Mouse (Mus musculus): ENCODE measurements around the gene March7. TPM values are rescaled to one million over a fixed set of nuclear protein-coding genes. Genes with fewer than 3 reads are reported as not detected.

Gene March7
- polyA plus RNA-seq (2016; fragmentation: Nextera tagmentation; extraction: Ambion mirVana) = 71.1 and 76.6 TPM in 2 replicates

GRCm38 (mm10) chr2:60209703-60210651, at the start of gene March7, which contains the start of gene Baz2b:
Gene March7, plus strand, starts transcription at chr2:60209887.
Gene Baz2b, minus strand, starts transcription at chr2:60209839.
- peak; percentile 96 for ATAC-seq (ENCODE audit: insufficient number of reproducible peaks, low FRiP score)
- H3K27me3 ChIP-seq (replicated peaks) = no peaks in the 10 kb centered on the region
- peaks cover 35% of the 10 kb centered on the region for H3K4me1 ChIP-seq (replicated peaks)
- H3K9ac ChIP-seq = peak within 1 kb of the TSS; percentile 100
- peak within 1 kb of the TSS; percentile 100 for H3K4me3 ChIP-seq
- H3K4me2 ChIP-seq = peak within 1 kb of the TSS; percentile 83
- peak within 1 kb of the TSS; percentile 86 for H3K27ac ChIP-seq (ENCODE audit: poor library complexity, severe bottlenecking)
- H3K9me3 ChIP-seq (replicated peaks) = no peaks in the 10 kb centered on the region
- under 1% methylated on average over 75 of the region's 109 CpGs for WGBS
- H3K36me3 ChIP-seq = peaks cover 20% of the 10 kb centered on the region

DNA sequence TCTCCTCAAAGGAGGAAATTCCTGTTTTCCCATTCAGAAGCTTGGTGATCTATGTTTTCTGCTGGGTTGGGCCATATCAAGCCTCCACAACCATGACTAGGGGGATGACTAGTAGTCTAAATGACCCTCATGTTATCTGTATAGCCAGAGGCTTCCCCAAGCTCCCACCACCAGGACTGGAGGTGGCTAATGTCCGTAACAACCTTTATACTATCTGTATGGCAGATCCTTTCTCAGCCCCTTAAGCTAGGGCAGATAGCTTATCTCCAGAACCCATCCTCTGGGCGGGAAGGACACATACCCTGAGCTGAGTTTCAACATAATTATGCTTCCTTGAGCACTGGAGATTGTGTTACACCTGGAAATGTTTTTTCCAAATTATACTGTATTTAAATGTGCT, 45.9 kb upstream of the March7 start:
- H3K4me1 ChIP-seq (replicated peaks) = no peaks in the 10 kb centered on the region
- no peak overlapping the region for H3K4me2 ChIP-seq
- H3K36me3 ChIP-seq = peaks cover 4% of the 10 kb centered on the region
- no peak overlapping the region for H3K4me3 ChIP-seq
- no peaks in the 10 kb centered on the region for H3K27me3 ChIP-seq (replicated peaks)
- WGBS = 53% methylated on average over 2 of the region's 2 CpGs
- H3K9me3 ChIP-seq (replicated peaks) = no peaks in the 10 kb centered on the region
- H3K27ac ChIP-seq (ENCODE audit: poor library complexity, severe bottlenecking) = no peak overlapping the region
- H3K9ac ChIP-seq = no peak overlapping the region
- ATAC-seq (ENCODE audit: insufficient number of reproducible peaks, low FRiP score) = no peak

GRCm38 (mm10) chr2:60165679-60166078, 44.0 kb upstream of the March7 start:
- ATAC-seq (ENCODE audit: insufficient number of reproducible peaks, low FRiP score) = no peak
- 89% methylated on average over 11 of the region's 11 CpGs for WGBS
- Histone ChIP-seq H3K27me3 (replicated peaks) (no peaks in the 10 kb centered on the region), H3K4me1 (replicated peaks) (no peaks in the 10 kb centered on the region), H3K9me3 (replicated peaks) (no peaks in the 10 kb centered on the region), H3K4me2 (no peak overlapping the region), H3K4me3 (no peak overlapping the region), H3K36me3 (peaks cover under 1% of the 10 kb centered on the region; the same call in 1 of the 2 replicates), H3K9ac (no peak overlapping the region), H3K27ac (ENCODE audit: poor library complexity, severe bottlenecking) (no peak overlapping the region)

DNA sequence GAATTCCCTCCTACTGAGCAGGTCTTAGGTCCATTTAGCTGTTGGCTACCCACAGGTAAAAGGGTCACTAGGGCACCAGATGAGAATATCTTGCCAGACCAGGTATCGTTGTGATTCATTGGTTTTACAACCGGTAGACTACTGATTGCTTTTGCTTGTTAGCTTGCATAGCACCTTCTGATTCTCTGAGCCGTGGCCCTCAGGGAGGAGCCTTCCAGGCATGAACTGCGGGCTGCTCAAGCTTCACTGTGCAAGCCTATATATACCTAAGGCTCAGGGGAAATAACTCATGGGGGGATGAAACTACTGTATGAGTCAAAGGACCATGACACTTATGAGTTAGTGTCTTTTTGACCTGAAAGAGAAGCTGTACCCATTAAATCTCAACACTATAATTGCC, 42.8 kb upstream of the March7 start:
- H3K4me2 ChIP-seq = no peak overlapping the region
- H3K36me3 ChIP-seq = no peaks in the 10 kb centered on the region
- H3K9ac ChIP-seq = no peak overlapping the region
- H3K9me3 ChIP-seq (replicated peaks) = no peaks in the 10 kb centered on the region
- H3K4me3 ChIP-seq = no peak overlapping the region
- 86% methylated on average over 4 of the region's 4 CpGs for WGBS
- H3K27me3 ChIP-seq (replicated peaks) = no peaks in the 10 kb centered on the region
- H3K4me1 ChIP-seq (replicated peaks) = 0 out of 2 replicates have a peak, but pooled peaks cover 1% of the 10 kb centered on the region
- no peak overlapping the region for H3K27ac ChIP-seq (ENCODE audit: poor library complexity, severe bottlenecking)
- no peak for ATAC-seq (ENCODE audit: insufficient number of reproducible peaks, low FRiP score)

GRCm38 (mm10) chr2:60171786-60172530, 37.7 kb upstream of the March7 start:
- Histone ChIP-seq H3K27ac (ENCODE audit: poor library complexity, severe bottlenecking) (no peak overlapping the region), H3K36me3 (no peaks in the 10 kb centered on the region), H3K9ac (no peak overlapping the region), H3K4me1 (replicated peaks) (0 out of 2 replicates have a peak, but pooled peaks cover 4% of the 10 kb centered on the region), H3K4me3 (no peak overlapping the region), H3K4me2 (no peak overlapping the region), H3K9me3 (replicated peaks) (0 out of 2 replicates have a peak, but pooled peaks cover 4% of the 10 kb centered on the region), H3K27me3 (replicated peaks) (no peaks in the 10 kb centered on the region)
- ATAC-seq (ENCODE audit: insufficient number of reproducible peaks, low FRiP score) = no peak
- 72% methylated on average over 7 of the region's 7 CpGs for WGBS

GRCm38 (mm10) chr2:60172531-60172914, 37.2 kb upstream of the March7 start:
- no peak for ATAC-seq (ENCODE audit: insufficient number of reproducible peaks, low FRiP score)
- H3K4me2 ChIP-seq = no peak overlapping the region
- H3K27ac ChIP-seq (ENCODE audit: poor library complexity, severe bottlenecking) = no peak overlapping the region
- WGBS = 80% methylated on average over 2 of the region's 2 CpGs
- 0 out of 2 replicates have a peak, but pooled peaks cover 4% of the 10 kb centered on the region for H3K9me3 ChIP-seq (replicated peaks)
- 0 out of 2 replicates have a peak, but pooled peaks cover 4% of the 10 kb centered on the region for H3K4me1 ChIP-seq (replicated peaks)
- no peak overlapping the region for H3K9ac ChIP-seq
- H3K4me3 ChIP-seq = no peak overlapping the region
- H3K36me3 ChIP-seq = no peaks in the 10 kb centered on the region
- H3K27me3 ChIP-seq (replicated peaks) = no peaks in the 10 kb centered on the region

- no peaks in the 10 kb centered on the region for H3K27me3 ChIP-seq (replicated peaks)
- WGBS = 58% methylated on average over 3 of the region's 3 CpGs
- no peak for ATAC-seq (ENCODE audit: insufficient number of reproducible peaks, low FRiP score)
- 0 out of 2 replicates have a peak, but pooled peaks cover 4% of the 10 kb centered on the region for H3K4me1 ChIP-seq (replicated peaks)
- no peak overlapping the region for H3K4me3 ChIP-seq
- no peak overlapping the region for H3K9ac ChIP-seq
- H3K27ac ChIP-seq (ENCODE audit: poor library complexity, severe bottlenecking) = no peak overlapping the region
- no peaks in the 10 kb centered on the region for H3K36me3 ChIP-seq
- H3K9me3 ChIP-seq (replicated peaks) = 0 out of 2 replicates have a peak, but pooled peaks cover 4% of the 10 kb centered on the region
- no peak overlapping the region for H3K4me2 ChIP-seq
Observed at GRCm38 (mm10) chr2:60173190-60173589, 36.5 kb upstream of the March7 start.

DNA sequence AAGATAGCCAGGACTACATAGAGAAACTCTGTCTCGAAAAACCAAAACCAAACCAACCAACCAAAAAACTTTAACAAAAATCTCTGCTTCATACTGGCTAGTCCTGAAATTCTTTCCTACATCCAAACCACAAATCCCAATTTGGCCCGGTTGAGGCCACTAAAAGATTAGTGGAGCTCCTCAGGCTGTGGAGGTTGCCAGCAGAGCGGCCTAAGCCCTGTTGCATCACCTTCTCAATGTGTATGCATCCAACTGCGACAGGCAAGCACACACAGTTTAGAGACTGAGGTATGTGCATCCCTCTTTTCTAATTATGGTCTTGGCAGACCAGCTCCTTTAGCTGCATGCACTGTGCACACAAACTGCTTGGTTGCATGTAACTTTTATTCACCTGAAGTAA, 36.1 kb upstream of the March7 start:
- 0 out of 2 replicates have a peak, but pooled peaks cover 4% of the 10 kb centered on the region for H3K9me3 ChIP-seq (replicated peaks)
- H3K4me3 ChIP-seq = no peak overlapping the region
- no peak overlapping the region for H3K9ac ChIP-seq
- no peak overlapping the region for H3K4me2 ChIP-seq
- no peaks in the 10 kb centered on the region for H3K27me3 ChIP-seq (replicated peaks)
- no peaks in the 10 kb centered on the region for H3K36me3 ChIP-seq
- ATAC-seq (ENCODE audit: insufficient number of reproducible peaks, low FRiP score) = no peak
- 0 out of 2 replicates have a peak, but pooled peaks cover 4% of the 10 kb centered on the region for H3K4me1 ChIP-seq (replicated peaks)
- WGBS = 86% methylated on average over 4 of the region's 4 CpGs
- H3K27ac ChIP-seq (ENCODE audit: poor library complexity, severe bottlenecking) = no peak overlapping the region

DNA sequence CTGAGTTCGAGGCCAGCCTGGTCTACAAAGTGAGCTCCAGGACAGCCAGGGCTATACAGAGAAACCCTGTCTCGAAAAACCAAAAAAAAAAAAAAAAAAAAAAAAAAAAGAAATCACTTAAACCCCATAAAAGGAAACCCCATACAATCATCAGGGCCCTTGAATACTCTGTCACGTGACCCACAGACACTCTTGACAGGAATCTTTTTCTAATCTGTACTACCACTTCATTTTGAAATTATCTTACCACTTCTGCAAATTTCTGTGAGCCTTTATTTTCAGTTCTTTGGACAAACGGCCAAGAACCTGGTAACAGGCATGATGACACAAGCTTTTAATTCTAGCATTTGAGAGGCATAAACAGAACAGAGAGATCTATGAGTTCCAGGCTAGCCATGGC, 34.6 kb upstream of the March7 start:
- 91% methylated on average over 3 of the region's 4 CpGs for WGBS
- Histone ChIP-seq H3K36me3 (no peaks in the 10 kb centered on the region), H3K4me2 (no peak overlapping the region), H3K27me3 (replicated peaks) (no peaks in the 10 kb centered on the region), H3K27ac (ENCODE audit: poor library complexity, severe bottlenecking) (no peak overlapping the region), H3K4me1 (replicated peaks) (0 out of 2 replicates have a peak, but pooled peaks cover 4% of the 10 kb centered on the region), H3K9ac (no peak overlapping the region), H3K4me3 (no peak overlapping the region), H3K9me3 (replicated peaks) (0 out of 2 replicates have a peak, but pooled peaks cover 4% of the 10 kb centered on the region)
- no peak for ATAC-seq (ENCODE audit: insufficient number of reproducible peaks, low FRiP score)

DNA sequence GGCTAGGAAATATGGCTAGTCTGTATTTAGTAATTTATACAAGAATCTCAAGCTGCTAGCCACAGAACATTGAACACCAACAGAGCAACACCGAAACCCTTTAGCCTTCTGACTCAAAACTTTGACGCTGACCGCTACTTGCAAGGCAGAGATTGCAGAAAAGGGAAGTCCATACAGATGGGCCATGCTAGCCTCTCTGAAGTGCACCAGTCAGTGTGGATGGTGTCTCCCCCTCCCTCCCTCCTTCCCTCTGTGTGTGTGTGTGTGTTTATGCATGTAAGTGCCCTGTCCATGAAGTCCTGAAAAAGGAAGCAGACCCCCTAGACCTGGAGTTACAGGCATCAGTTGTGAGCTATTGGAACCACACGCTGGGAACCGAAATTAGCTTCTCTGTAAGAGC, 33.6 kb upstream of the March7 start:
- 85% methylated on average over 5 of the region's 5 CpGs for WGBS
- Histone ChIP-seq H3K4me3 (no peak overlapping the region), H3K27me3 (replicated peaks) (no peaks in the 10 kb centered on the region), H3K27ac (ENCODE audit: poor library complexity, severe bottlenecking) (no peak overlapping the region), H3K9ac (no peak overlapping the region), H3K4me1 (replicated peaks) (0 out of 2 replicates have a peak, but pooled peaks cover 4% of the 10 kb centered on the region), H3K36me3 (no peaks in the 10 kb centered on the region), H3K4me2 (no peak overlapping the region), H3K9me3 (replicated peaks) (0 out of 2 replicates have a peak, but pooled peaks cover 4% of the 10 kb centered on the region)
- no peak for ATAC-seq (ENCODE audit: insufficient number of reproducible peaks, low FRiP score)

DNA sequence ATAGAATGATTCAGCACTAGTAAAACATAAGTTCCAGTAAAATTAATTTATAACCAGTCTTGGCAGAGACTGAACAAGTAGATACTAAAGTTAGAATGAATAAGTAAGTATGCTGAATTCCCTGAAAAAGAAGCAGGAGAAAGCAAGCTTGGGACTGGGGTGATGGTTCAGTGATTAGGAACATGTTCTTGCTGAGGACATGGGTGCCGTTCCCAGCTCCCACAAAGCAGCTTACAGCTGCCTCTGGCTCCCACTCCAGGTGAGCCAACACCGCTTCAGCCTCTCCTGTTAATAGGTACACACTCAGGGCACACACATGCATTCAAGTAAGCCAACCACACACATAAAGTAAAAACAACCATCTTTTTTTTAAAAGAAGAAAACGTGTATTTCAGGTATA, 32.2 kb upstream of the March7 start:
- 0 out of 2 replicates have a peak, but pooled peaks cover 4% of the 10 kb centered on the region for H3K9me3 ChIP-seq (replicated peaks)
- no peak for ATAC-seq (ENCODE audit: insufficient number of reproducible peaks, low FRiP score)

More for the DNA sequence above, 32.2 kb upstream of the March7 start:
- Histone ChIP-seq H3K27ac (ENCODE audit: poor library complexity, severe bottlenecking) (no peak overlapping the region), H3K9ac (no peak overlapping the region), H3K27me3 (replicated peaks) (no peaks in the 10 kb centered on the region), H3K36me3 (no peaks in the 10 kb centered on the region), H3K4me3 (no peak overlapping the region), H3K4me2 (no peak overlapping the region), H3K4me1 (replicated peaks) (no peaks in the 10 kb centered on the region)
- 83% methylated on average over 3 of the region's 3 CpGs for WGBS
